Mouse (Mus musculus) lung, adult 2 months (tissue): ENCODE measurements around the gene Tsfm.
"Not testable (repeated sequence)": the region's sequence is repeated elsewhere in the genome, so short reads cannot be mapped to it uniquely, and the experiment has no call there.

Experiments used
- CTCF ChIP-seq: fragments of 200-500 bp; IDR thresholded peaks from 2 replicates; pipeline ENCODE4 v1.5.1; 2011; ENCODE audit warnings: mild to moderate bottlenecking, low read length, control low read depth; ENCODE audit not compliant: insufficient read depth
- POLR2A ChIP-seq: fragments of 200-500 bp; IDR thresholded peaks from 2 replicates; pipeline ENCODE4 v1.6.1; 2011; ENCODE audit warnings: low read depth, mild to moderate bottlenecking, control low read depth, low read length, borderline replicate concordance; ENCODE audit errors: extremely low read depth

DNA sequence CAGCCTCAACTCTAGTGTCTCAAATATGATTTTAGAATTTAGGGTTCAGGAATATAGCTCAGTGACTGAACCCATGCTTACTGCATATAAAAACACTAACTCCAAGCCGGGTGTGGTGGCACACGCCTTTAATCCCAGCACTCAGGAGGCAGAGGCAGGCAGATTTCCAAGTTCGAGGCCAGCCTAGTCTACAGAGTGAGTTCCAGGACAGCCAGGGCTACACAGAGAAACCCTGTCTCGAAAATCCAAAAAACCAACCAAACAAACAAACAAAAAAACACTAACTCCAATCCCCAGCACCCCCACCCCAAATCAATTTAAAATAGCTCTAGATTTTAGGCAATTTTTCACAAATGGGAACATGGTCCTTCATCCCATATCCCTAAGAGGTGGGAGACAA lies 31.5 kb upstream of the Tsfm start:
- TF ChIP-seq CTCF, POLR2A: not testable (repeated sequence)
